Mouse (Mus musculus) liver, postnatal 0 days (tissue): ENCODE data around the gene Smco2.

Experiments used
- CTCF ChIP-seq: sonication (generic); IDR thresholded peaks from 2 replicates; pipeline ENCODE4 v1.5.1; 2016; ENCODE audit warnings: antibody characterized with exemption, low read depth
- EP300 ChIP-seq: IDR thresholded peaks from 2 replicates; pipeline ENCODE4 v1.6.1; 2016; ENCODE audit warnings: antibody characterized with exemption, low read depth, mild to moderate bottlenecking

DNA sequence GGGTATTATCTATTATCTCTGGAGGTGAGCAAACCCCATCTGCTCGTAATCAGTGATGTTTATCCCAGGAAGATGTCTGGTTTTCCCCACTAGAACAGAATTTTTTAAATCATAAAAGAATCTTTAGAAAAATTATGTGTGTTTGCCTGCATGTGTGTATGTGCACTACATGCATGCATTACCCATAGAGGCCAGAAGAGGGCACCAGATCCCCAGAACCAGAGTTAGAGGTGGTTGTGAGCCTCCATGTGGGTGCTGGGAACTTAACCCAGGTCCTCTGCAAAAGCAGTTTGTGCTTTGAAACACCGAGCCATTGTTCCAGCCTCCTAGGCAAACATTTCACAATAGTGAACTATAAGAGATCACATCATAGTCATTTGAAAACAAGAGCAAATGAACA, 26.9 kb downstream of the Smco2 start:
- TF ChIP-seq CTCF (peak; percentile 39), EP300 (no peak)
